Mouse (Mus musculus): Measurements from ENCODE around the gene Dnase2a. TPM values are rescaled to one million over a fixed set of nuclear protein-coding genes. Genes with fewer than 3 reads are reported as not detected.

Dnase2a gene
- polyA plus RNA-seq, 1 experiment from 2014 or later = 6.6 TPM

DNA sequence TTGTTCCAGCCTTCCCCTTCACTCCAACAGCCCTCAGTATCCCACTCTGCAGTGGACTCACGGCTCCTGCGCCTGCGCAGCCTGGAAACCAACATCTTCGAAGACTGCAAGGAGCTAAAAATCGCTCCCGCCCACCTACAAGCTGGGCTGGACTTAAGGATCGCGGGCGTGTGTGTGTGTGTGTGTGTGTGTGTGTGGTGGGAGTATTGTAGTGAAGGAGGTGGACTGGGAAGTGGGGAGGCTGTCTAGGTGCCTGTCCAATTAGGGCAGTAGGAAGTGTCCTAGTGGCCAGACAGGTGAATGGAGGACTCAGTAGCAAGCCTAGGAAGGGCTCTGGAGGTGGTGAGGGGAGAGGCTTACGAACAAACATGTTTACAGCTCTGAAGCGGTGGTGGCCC lies 36.9 kb downstream of the Dnase2a start:
- H3K36me3 ChIP-seq = no peaks in the 10 kb centered on the region
- 5% methylated on average over 11 of the region's 11 CpGs for WGBS
- peaks cover 38% of the 10 kb centered on the region for H3K4me1 ChIP-seq
- H3K4me3 ChIP-seq = peak overlapping the region; percentile 79
- no peak overlapping the region for H3K27ac ChIP-seq (replicated peaks)
- peaks cover 87% of the 10 kb centered on the region for H3K27me3 ChIP-seq (ENCODE audit: low read depth, poor library complexity, severe bottlenecking)
- DNase-seq (ENCODE audit: low spot score) = no peak
- no peaks in the 10 kb centered on the region for H3K9me3 ChIP-seq (replicated peaks)

DNA sequence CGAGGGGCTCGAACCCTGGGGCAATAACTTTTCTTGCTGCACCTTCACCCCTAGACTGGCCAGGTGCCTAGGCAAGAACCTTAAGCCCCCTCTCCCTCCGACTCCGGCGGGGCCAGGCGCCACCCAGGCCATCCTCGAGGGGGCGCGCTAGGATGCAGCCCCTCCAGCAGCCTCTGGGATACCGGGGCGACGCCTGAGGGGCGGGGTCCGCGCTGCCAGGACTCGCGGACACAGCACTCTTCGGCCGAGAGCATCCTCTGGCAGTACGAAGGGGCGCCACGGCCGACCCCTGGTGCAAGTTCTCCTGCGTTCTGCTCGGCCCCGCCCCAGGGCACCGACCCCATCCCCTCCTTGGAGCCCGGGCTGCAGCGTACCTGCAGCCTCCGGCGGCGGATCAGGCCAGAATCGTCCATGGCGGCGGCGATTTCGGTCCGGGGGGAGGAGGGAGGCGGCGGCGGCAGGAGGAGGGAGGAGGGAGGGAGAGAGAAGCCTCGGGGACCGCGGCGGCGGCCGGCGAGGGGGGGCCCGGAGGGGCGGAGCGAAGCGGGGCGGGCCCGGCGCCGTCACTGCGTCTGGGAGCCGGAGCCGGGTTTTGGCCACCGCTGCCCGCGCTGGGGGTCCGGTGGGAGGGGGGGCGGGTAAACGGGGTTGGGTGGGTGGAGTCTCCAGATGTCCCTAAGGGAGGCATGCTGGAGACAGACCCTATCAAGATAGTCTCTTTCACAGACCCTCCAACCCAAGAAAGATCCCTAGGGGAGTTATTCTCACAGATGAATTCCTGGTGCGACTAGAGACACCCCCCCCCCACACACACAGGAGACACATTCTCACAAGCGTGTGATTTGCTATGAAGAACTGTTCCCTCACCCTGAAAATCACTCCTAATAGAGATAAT lies 37.5 kb downstream of the Dnase2a start:
- DNase-seq (ENCODE audit: low spot score) = peak; percentile 75
- H3K27ac ChIP-seq (replicated peaks) = peak overlapping the region; percentile 70
- H3K36me3 ChIP-seq = no peaks in the 10 kb centered on the region
- peak overlapping the region; percentile 79 for H3K4me3 ChIP-seq
- H3K27me3 ChIP-seq (ENCODE audit: low read depth, poor library complexity, severe bottlenecking) = peaks cover 89% of the 10 kb centered on the region
- WGBS = 2% methylated on average over 41 of the region's 67 CpGs
- H3K9me3 ChIP-seq (replicated peaks) = no peaks in the 10 kb centered on the region
- H3K4me1 ChIP-seq = peaks cover 39% of the 10 kb centered on the region

DNA sequence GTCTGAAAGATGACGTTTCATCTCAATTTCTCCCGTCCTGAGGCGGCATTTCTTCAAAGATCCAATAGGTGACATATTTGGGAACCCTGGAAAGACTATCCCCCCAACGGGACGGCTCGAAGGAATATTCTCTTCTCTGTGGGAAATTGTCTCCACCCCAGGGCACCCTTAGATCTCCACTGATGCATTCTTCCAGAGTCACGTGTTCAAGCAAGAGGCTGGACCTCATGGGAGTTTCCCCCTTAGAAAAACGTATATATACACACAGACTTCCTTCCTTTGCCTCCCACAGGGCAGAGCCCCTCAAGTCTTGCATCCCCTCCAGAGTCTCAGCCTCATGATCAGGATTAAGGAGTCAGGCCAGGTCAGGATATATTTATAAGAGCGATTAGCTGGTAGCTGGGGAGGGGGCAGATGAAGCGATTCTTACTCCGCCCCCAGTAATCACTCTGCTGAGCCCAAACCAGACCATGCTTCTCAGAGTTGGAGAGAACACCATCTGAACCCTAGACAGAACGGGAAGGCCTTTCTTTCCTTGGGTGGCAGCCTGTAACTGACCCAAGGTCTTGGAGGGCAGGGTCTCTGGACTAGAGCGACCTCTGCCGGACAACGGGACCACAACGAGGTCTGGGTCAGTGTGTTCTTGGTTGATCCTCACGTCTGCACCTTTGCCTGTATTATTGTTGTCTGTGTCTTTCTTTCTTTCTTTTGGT lies 38.3 kb downstream of the Dnase2a start, which contains the start of gene Rtbdn:
Gene Rtbdn (plus strand): TSS at position 464 of the 713 bp plus-strand sequence.
- no peaks in the 10 kb centered on the region for H3K9me3 ChIP-seq (replicated peaks)
- DNase-seq (ENCODE audit: low spot score) = peak; percentile 55
- peak within 1 kb of the TSS; percentile 79 for H3K4me3 ChIP-seq
- peak within 1 kb of the TSS; percentile 70 for H3K27ac ChIP-seq (replicated peaks)
- WGBS = 9% methylated on average over 17 of the region's 17 CpGs
- no peaks in the 10 kb centered on the region for H3K36me3 ChIP-seq
- peaks cover 90% of the 10 kb centered on the region for H3K27me3 ChIP-seq (ENCODE audit: low read depth, poor library complexity, severe bottlenecking)
- H3K4me1 ChIP-seq = peaks cover 39% of the 10 kb centered on the region

DNA sequence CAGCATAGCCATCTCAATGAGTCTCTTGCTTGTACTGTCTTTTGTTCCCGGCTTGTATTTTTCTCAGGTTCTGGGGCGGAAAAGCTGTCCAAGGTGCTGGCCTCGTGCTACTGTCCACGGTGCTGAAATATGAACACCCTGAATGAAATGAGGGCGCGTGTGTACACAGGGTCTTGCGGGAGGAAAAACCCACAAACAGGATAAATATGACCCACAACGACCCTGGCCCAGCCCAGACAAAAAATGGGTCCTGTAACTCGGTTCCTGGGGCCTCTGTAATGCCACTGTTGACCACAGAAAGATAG lies 38.8 kb downstream of the Dnase2a start:
- Histone ChIP-seq H3K9me3 (replicated peaks) (no peaks in the 10 kb centered on the region), H3K27ac (replicated peaks) (no peak overlapping the region), H3K4me1 (peaks cover 39% of the 10 kb centered on the region), H3K4me3 (peak overlapping the region; percentile 79; the same call in 1 of the 2 replicates), H3K27me3 (ENCODE audit: low read depth, poor library complexity, severe bottlenecking) (peaks cover 90% of the 10 kb centered on the region), H3K36me3 (no peaks in the 10 kb centered on the region)
- 16% methylated on average over 9 of the region's 9 CpGs for WGBS
- DNase-seq (ENCODE audit: low spot score) = peak; percentile 52

DNA sequence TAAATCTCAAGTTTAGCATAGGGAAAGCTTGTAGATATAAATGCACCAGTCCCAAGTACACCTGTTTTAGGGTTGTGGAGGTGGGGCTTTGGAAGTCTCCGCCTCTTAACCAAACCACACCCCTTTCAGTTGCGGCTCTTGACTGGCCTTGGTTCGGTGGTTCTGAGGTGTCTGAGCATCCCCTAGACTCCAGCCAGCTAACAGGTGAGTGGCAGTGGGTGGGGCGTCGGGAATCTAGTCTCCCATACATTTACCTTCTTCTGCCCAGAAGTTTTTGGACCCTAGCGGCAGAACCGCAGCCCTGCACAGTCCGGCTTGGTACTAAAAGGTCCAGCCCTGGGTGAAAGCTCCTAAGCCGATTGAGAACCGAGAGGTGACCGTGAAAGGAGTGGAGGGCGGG lies 41.4 kb downstream of the Dnase2a start:
- H3K4me1 ChIP-seq = peaks cover 38% of the 10 kb centered on the region
- H3K36me3 ChIP-seq = no peaks in the 10 kb centered on the region
- peaks cover 87% of the 10 kb centered on the region for H3K27me3 ChIP-seq (ENCODE audit: low read depth, poor library complexity, severe bottlenecking)

DNA sequence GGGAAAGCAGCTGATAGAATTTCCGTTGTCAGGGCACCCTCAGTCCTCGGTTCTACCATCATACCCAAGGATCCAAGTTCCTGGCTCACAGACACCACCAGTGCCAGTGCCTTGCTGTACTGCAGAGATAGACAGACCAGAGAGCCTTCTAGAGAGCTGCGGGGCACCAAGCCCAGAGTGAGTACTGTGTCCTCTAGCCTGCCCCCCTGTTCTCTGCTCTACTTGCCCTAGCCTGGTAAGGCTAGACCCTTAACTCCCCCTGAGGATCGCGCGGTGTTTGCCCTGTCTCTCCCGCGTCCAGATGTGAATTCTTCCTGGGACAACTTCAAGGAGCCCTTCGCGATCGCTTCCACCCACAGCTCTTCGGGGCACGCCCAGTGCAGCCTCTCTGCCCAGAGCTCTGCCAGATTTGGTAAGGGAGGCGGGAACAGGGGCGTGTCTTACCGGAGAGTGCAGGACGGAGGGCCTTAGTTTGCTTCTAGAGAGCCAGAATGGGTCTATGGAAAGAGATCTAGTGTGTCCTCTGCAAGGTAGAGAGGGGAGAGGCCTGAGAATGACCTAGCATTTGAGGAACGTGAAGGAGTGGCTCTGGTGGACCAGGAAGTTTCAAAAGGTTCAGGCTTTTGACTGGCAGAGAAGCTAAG lies 44.4 kb downstream of the Dnase2a start:
- DNase-seq (ENCODE audit: low spot score) = no peak
- Histone ChIP-seq H3K4me1 (peaks cover 13% of the 10 kb centered on the region), H3K4me3 (0 out of 2 replicates have a peak overlapping the region, but pooled peaks have one; percentile 11), H3K27me3 (ENCODE audit: low read depth, poor library complexity, severe bottlenecking) (peaks cover 58% of the 10 kb centered on the region), H3K36me3 (peaks cover 24% of the 10 kb centered on the region), H3K9me3 (replicated peaks) (no peaks in the 10 kb centered on the region), H3K27ac (replicated peaks) (no peak overlapping the region)
- 9% methylated on average over 18 of the region's 18 CpGs for WGBS

More for the DNA sequence above, 41.4 kb downstream of the Dnase2a start:
- H3K9me3 ChIP-seq (replicated peaks) = no peaks in the 10 kb centered on the region
- DNase-seq (ENCODE audit: low spot score) = no peak
- H3K4me3 ChIP-seq = peak overlapping the region; percentile 2; the same call in 1 of the 2 replicates
- 19% methylated on average over 12 of the region's 12 CpGs for WGBS
- H3K27ac ChIP-seq (replicated peaks) = no peak overlapping the region

DNA sequence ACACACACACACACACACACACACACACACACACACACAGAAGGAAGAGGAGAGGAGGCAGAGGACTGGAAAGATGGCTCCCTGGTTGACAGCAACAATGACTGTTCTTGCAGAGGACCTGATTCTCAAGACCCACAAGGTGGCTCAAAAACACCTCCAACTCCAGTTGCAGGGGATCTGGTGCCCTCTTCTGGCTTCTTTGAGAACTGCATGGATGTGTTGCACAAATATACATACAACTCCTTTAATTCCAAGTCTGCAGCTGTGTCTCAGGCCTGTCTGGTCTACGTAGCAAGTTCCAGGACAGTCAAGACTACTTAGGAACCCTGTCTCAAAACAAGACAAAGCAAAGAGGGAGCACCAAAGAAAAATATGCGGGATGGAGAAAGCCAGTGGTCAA lies 48.4 kb downstream of the Dnase2a start:
- Histone ChIP-seq H3K27me3 (ENCODE audit: low read depth, poor library complexity, severe bottlenecking) (peaks cover 20% of the 10 kb centered on the region), H3K36me3 (peaks cover 61% of the 10 kb centered on the region), H3K9me3 (replicated peaks) (no peaks in the 10 kb centered on the region), H3K4me1 (peaks cover 6% of the 10 kb centered on the region), H3K4me3 (no peak overlapping the region), H3K27ac (replicated peaks) (no peak overlapping the region)
- WGBS = 52% methylated on average over 2 of the region's 2 CpGs
- peak; percentile 74 for DNase-seq (ENCODE audit: low spot score)

DNA sequence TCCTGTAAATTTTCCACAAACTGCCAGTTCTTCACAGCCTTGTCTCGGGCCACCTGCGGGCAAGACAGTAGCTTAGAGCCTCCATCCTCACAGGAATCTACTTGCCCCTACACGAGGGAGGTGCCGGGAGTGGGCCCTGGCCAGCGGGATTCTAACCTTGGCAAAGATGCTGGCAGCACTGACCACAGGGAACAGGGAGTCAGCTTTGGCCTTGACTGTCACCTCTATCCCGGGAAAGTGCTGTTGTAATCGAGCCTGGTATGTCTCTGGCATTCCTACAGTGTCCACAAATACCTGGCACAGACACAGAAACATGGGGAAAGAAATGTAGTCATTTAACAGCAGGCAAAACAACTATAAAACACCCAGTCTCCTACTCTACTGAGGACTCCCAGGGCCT lies 51.5 kb downstream of the Dnase2a start:
- WGBS = 93% methylated on average over 7 of the region's 7 CpGs
- H3K4me3 ChIP-seq = no peak overlapping the region
- no peaks in the 10 kb centered on the region for H3K9me3 ChIP-seq (replicated peaks)
- no peaks in the 10 kb centered on the region for H3K27me3 ChIP-seq (ENCODE audit: low read depth, poor library complexity, severe bottlenecking)
- peaks cover under 1% of the 10 kb centered on the region for H3K4me1 ChIP-seq
- peaks cover 86% of the 10 kb centered on the region for H3K36me3 ChIP-seq
- no peak overlapping the region for H3K27ac ChIP-seq (replicated peaks)
- DNase-seq (ENCODE audit: low spot score) = no peak

DNA sequence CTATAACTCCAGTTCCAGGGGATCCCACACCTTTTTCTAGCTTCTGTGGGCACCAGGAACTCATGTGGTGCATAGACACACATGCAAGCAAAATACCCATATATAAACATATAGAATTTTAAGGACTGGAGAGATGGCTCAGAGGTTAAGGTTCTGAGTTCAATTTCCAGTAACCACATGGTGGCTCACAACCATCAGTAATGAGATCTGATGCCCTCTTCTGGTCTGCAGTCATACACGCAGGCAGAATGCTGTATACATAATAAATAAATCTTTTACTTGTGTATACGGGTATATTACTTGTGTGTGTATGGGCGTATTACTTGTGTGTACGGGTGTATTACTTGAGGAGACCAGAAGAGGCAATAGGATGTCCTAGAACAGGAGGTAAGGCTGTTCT lies 55.6 kb downstream of the Dnase2a start:
- peaks cover 53% of the 10 kb centered on the region for H3K36me3 ChIP-seq
- no peak overlapping the region for H3K4me3 ChIP-seq
- no peak for DNase-seq (ENCODE audit: low spot score)
- H3K4me1 ChIP-seq = peaks cover 38% of the 10 kb centered on the region
- H3K27me3 ChIP-seq (ENCODE audit: low read depth, poor library complexity, severe bottlenecking) = no peaks in the 10 kb centered on the region
- no peak overlapping the region for H3K27ac ChIP-seq (replicated peaks)
- no peaks in the 10 kb centered on the region for H3K9me3 ChIP-seq (replicated peaks)
- WGBS = 90% methylated on average over 4 of the region's 4 CpGs

DNA sequence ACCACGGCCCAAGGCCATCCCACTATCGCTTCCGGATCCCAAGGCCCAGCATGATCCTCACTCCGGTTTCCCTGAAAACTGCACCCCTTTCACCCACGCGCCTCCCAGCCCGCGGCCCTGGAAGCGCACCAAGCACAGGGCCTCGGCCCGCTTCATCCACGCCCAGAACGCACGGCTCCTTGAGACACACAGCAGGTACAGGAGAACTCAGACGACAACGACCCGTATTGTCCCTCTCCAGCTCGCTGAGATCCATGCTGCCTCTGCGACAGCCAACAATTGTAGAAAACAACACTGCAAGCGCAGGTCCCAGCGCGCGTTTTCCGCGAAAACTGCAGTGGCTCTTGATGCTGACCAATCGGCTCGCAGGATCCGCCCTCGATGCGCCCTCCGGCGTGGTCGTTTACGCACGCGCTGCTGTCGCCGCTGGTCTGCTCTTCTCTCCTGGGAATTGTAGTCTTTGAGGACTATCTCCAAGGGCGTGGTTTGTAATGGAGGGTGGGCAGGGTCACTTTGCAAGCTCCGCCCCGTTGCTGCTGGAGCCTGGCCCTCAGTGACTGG lies 57.5 kb downstream of the Dnase2a start:
- no peaks in the 10 kb centered on the region for H3K9me3 ChIP-seq (replicated peaks)
- peak overlapping the region; percentile 88 for H3K27ac ChIP-seq (replicated peaks)
- H3K4me3 ChIP-seq = peak overlapping the region; percentile 80
- H3K4me1 ChIP-seq = peaks cover 47% of the 10 kb centered on the region
- DNase-seq (ENCODE audit: low spot score) = peak; percentile 96
- under 1% methylated on average over 41 of the region's 41 CpGs for WGBS
- no peaks in the 10 kb centered on the region for H3K27me3 ChIP-seq (ENCODE audit: low read depth, poor library complexity, severe bottlenecking)
- peaks cover 40% of the 10 kb centered on the region for H3K36me3 ChIP-seq

DNA sequence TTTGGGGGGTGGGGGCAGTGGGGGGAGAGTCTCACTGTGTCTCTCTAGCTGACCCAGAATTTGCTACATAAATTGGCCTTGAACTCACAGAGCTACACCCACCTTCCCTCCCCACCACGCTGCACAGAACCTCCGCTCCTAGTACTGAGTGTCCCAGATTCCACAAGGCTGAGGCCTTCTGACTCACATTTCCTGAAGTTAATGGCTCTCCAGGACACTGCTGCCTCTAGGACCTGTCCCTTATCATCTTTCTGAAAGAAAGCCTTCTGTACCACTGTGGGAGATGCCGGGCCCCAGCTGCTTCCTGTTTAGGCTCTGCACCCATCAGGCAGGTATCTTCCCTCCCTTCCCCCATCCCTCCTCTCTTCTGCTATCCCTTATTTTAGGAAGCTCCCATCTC lies 58.2 kb downstream of the Dnase2a start:
- no peak for DNase-seq (ENCODE audit: low spot score)
- H3K9me3 ChIP-seq (replicated peaks) = no peaks in the 10 kb centered on the region
- peaks cover 55% of the 10 kb centered on the region for H3K4me1 ChIP-seq
- peaks cover 40% of the 10 kb centered on the region for H3K36me3 ChIP-seq
- H3K4me3 ChIP-seq = 0 out of 2 replicates have a peak overlapping the region, but pooled peaks have one; percentile 80
- H3K27ac ChIP-seq (replicated peaks) = no peak overlapping the region; the same call in 1 of the 2 replicates
- H3K27me3 ChIP-seq (ENCODE audit: low read depth, poor library complexity, severe bottlenecking) = no peaks in the 10 kb centered on the region
- 71% methylated on average over 3 of the region's 3 CpGs for WGBS

DNA sequence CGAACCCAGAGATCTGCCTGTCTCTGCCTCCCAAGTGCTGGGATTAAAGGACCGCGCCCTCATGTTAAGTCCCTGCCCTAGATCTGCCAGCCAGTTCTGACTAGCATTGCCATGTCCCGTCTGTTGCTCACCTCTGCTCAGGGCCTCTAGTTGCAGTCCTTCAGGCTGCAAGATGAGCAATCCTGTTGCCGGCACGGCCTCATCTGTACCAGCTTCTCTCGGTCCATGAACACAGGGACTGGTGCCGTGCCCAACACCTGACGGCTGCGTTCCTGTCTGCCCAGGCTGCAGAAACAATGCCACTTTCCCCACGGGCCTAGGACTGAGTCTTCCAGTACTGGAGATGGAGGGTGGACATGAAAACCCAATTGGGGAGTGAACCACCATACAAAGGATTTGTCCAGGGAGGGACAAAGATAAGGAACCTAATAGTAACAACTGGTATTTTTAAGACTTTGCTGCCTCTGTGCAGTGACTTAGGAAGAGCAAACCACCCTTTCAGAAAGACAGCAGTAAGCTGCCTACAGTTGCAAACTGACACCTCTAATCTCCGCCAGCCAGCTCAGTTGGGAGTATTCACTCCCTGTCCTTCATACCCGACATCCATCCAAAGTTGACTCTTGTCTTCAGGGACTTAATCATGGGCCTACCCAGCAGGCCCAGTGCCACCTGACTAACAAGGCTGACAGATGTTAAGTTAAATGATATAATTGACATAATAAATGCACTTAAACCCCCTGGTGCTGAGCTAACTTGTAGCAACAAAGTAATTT lies 59.4 kb downstream of the Dnase2a start:
- Histone ChIP-seq H3K27ac (replicated peaks) (no peak overlapping the region; the same call in 1 of the 2 replicates), H3K36me3 (peaks cover 40% of the 10 kb centered on the region), H3K9me3 (replicated peaks) (no peaks in the 10 kb centered on the region), H3K27me3 (ENCODE audit: low read depth, poor library complexity, severe bottlenecking) (no peaks in the 10 kb centered on the region), H3K4me1 (peaks cover 58% of the 10 kb centered on the region), H3K4me3 (peak overlapping the region; percentile 91; the same call in 1 of the 2 replicates)
- DNase-seq (ENCODE audit: low spot score) = no peak
- 88% methylated on average over 13 of the region's 13 CpGs for WGBS
